ENCODE assay signal across 12 mouse cellular contexts in genomic region chr2:146646237-146646972, GRCm38 (mm10).
DNase-seq lines count a peak whose midpoint lies in the region; ATAC-seq and TF ChIP-seq lines count a peak whose summit lies in the region.
"Had no signal": no experiment of that assay in that cellular context is flagged by ENCODE, and none has a peak within 500 bp of the region (broad histone marks: within the 10 kb centered on the region; RNA-seq: fewer than 3 reads in every experiment).

No protein-coding gene starts in this region.

- DNase-seq in embryo, embryonic 10 days (ENCODE audit: low spot score) = peak; percentile 24
- no peak for DNase-seq in embryo, embryonic 9.5 days (ENCODE audit: extremely low spot score)
- DNase-seq in forebrain, embryonic 10.5 days (ENCODE audit: extremely low spot score, low spot score) = peak; percentile 21
- DNase-seq in gastrocnemius, adult 2 months = no peak
- DNase-seq in thymus, postnatal 0 days (ENCODE audit: low spot score) = no peak
- DNase-seq in thymus, postnatal 10 days (ENCODE audit: low spot score in 2 of 2) = no peak
- DNase-seq: cerebellum, adult 18-20 months; heart, postnatal 36 days; liver, postnatal 0 days; thymus, postnatal 14 days had no signal

- H3K4me2 ChIP-seq in kidney, embryonic 16.5 days (replicated peaks; ENCODE audit: low read depth, low read length) = peak overlapping the region; percentile 33
- peak overlapping the region; percentile 21 for H3K4me2 ChIP-seq in midbrain, embryonic 15.5 days

- TF ChIP-seq CTCF in gastrocnemius, adult 2 months (IDR thresholded peaks at IDR 0.05) = no peak

- H3K36me3 ChIP-seq in forebrain, embryonic 10.5 days (replicated peaks) = no peaks in the 10 kb centered on the region
- H3K36me3 ChIP-seq in kidney, embryonic 16.5 days (ENCODE audit: insufficient read depth, low read length) = no peaks in the 10 kb centered on the region
- no peaks in the 10 kb centered on the region for H3K36me3 ChIP-seq in midbrain, embryonic 15.5 days (replicated peaks)

- peaks cover 19% of the 10 kb centered on the region for H3K4me1 ChIP-seq in forebrain, embryonic 10.5 days
- 0 out of 2 replicates have a peak, but pooled peaks cover 3% of the 10 kb centered on the region for H3K4me1 ChIP-seq in kidney, embryonic 16.5 days (ENCODE audit: insufficient read depth, low read length)
- peaks cover 8% of the 10 kb centered on the region; the same call in 1 of the 2 replicates for H3K4me1 ChIP-seq in midbrain, embryonic 15.5 days

- no peaks in the 10 kb centered on the region for H3K9me3 ChIP-seq in forebrain, embryonic 10.5 days
- H3K9me3 ChIP-seq in kidney, embryonic 16.5 days (ENCODE audit: low read length) = no peaks in the 10 kb centered on the region
- no peaks in the 10 kb centered on the region for H3K9me3 ChIP-seq in midbrain, embryonic 15.5 days

- peak; percentile 91 for ATAC-seq in kidney, embryonic 16.5 days (ENCODE audit: low FRiP score, low TSS enrichment)
- peak; percentile 86 for ATAC-seq in midbrain, embryonic 15.5 days (replicated peaks)
- ATAC-seq: liver, postnatal 0 days had no signal

- intact Hi-C loops in gastrocnemius, adult 2 months (cut with DNase I) = no loop called here

- no peak overlapping the region for H3K9ac ChIP-seq in kidney, embryonic 16.5 days (replicated peaks; ENCODE audit: low read length)
- H3K9ac ChIP-seq in midbrain, embryonic 15.5 days = no peak overlapping the region
- H3K9ac ChIP-seq: liver, postnatal 0 days had no signal

- peaks cover 61% of the 10 kb centered on the region for H3K27me3 ChIP-seq in forebrain, embryonic 10.5 days (ENCODE audit: poor library complexity, severe bottlenecking)
- no peaks in the 10 kb centered on the region for H3K27me3 ChIP-seq in kidney, embryonic 16.5 days (ENCODE audit: insufficient read depth, low read length)
- no peaks in the 10 kb centered on the region; the same call in 1 of the 2 replicates for H3K27me3 ChIP-seq in midbrain, embryonic 15.5 days (replicated peaks)

- peak overlapping the region; percentile 15 for H3K4me3 ChIP-seq in forebrain, embryonic 10.5 days
- no peak overlapping the region for H3K4me3 ChIP-seq in kidney, embryonic 16.5 days (ENCODE audit: low read length)
- no peak overlapping the region for H3K4me3 ChIP-seq in midbrain, embryonic 15.5 days
- H3K4me3 ChIP-seq in gastrocnemius, adult 2 months = no peak overlapping the region

- peak overlapping the region; percentile 5; the same call in 1 of the 2 replicates for H3K27ac ChIP-seq in forebrain, embryonic 10.5 days
- 0 out of 2 replicates have a peak overlapping the region, but pooled peaks have one; percentile 43 for H3K27ac ChIP-seq in kidney, embryonic 16.5 days (ENCODE audit: low read length)
- H3K27ac ChIP-seq in midbrain, embryonic 15.5 days = peak overlapping the region; percentile 39
- H3K27ac ChIP-seq in gastrocnemius, adult 2 months = no peak overlapping the region

- 17% methylated on average over 16 of the region's 16 CpGs for WGBS in forebrain, embryonic 10.5 days
- 20% methylated on average over 16 of the region's 16 CpGs for WGBS in kidney, embryonic 16.5 days
- 19% methylated on average over 16 of the region's 16 CpGs for WGBS in midbrain, embryonic 15.5 days

Comparison
In these comparisons a context has a peak if more than half of its experiments do, and no peak if none do; other contexts are left out.
1. DNase-seq: peak in embryo, embryonic 10 days (single experiment) and forebrain, embryonic 10.5 days (single experiment); none in embryo, embryonic 9.5 days (single experiment), gastrocnemius, adult 2 months (single experiment), thymus, postnatal 0 days (single experiment) and thymus, postnatal 10 days (0 of 2).